Mouse (Mus musculus) heart, embryonic 15.5 days (tissue): ENCODE data around the gene Neurod1. TPM values are rescaled to one million over a fixed set of nuclear protein-coding genes. Genes with fewer than 3 reads are reported as not detected.

ENCODE experiments used
- polyA plus RNA-seq: library from polyadenylated mRNA; unstranded; fragments of >200 nt; fragmentation: Nextera tagmentation; extraction: Ambion mirVana; gene quantifications from 2 replicates; pipeline ENCODE4 v1.2.1, GENCODE M21; 2015

The Neurod1 gene
- polyA plus RNA-seq, 1 experiment from 2014 or later = not detected

Other genes with a start within 250 kb of the Neurod1 start
- 2.7 and 8.1 TPM in 2 replicates for gene Itga4, start 201.3 kb downstream of the Neurod1 start, polyA plus RNA-seq
- gene Cerkl, start within 50 bp of the Neurod1 start, polyA plus RNA-seq = 0.42 and 1.7 TPM in 2 replicates
- 5.6 and 7.8 TPM in 2 replicates for gene Itprid2, start 178.6 kb upstream of the Neurod1 start, polyA plus RNA-seq